Mouse (Mus musculus) liver, adult (tissue): ENCODE measurements around the gene Pycard.

ENCODE experiments used
- GATA4 ChIP-seq: IDR thresholded peaks from 2 replicates; pipeline ENCODE4 v1.6.1; 2014; ENCODE audit warnings: mild to moderate bottlenecking, low read length; ENCODE audit not compliant: insufficient replicate concordance

The Pycard gene

DNA sequence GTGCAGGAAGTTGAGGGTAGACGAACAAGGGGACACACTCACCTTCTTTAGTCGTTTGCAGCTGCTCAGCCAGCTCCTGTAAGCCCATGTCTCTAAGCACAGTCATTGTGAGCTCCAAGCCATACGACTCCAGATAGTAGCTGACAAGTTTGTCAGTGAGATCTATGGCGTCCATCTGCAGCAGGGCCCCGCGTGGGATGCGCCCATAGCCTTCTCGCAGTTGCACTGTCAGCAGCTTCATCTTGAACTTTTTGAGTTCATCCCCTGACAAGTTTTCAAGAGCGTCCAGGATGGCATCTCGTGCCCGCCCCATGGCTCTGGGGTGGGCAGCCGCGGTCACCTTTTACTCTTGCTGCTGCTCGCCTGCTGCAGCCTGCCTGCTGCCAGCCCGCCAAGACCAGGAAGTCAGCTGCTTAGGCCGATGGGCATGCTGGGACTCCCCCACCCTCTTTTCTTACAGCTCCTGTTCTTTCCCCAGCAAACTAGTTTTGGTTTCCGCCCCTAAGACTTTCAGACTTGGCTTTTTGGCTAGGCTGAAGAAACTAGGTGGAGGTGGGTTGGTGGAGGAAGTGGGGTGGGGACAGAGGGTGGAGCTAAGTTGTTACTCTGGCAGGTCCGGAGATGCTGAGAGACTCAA is at the start of gene Pycard:
Gene Pycard (minus strand): TSS at position 527 of the 637 bp plus-strand sequence.
- TF ChIP-seq GATA4: no peak

- TF ChIP-seq GATA4: no peak
These were observed 39.9 kb upstream of the Pycard start for GRCm38 (mm10) chr7:128033616-128034015.

GRCm38 (mm10) chr7:128032989-128033293 is 39.3 kb upstream of the Pycard start:
- no peak for TF ChIP-seq GATA4

- no peak for TF ChIP-seq GATA4
These were observed 38.8 kb upstream of the Pycard start for GRCm38 (mm10) chr7:128032290-128032988.

GRCm38 (mm10) chr7:128031403-128031976 is 37.8 kb upstream of the Pycard start:
- TF ChIP-seq GATA4: no peak

DNA sequence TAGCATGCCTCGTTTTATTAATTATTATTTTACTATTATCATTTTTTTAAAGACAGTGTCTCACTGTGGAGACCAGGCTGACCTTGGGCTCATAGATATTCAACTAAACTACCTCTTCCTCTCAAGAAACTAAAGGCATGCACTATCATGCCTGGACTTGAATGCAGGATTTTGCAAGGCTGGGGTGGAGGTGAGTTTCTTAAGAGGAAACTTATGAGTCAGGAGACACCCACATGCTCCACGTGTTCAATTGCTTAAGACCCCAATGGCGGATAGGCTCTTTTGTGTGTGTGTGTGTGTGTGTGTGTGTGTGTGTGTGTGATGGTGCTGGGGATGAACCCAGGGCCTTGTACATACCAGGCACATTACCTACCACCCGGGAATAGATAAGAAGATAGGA is 31.7 kb upstream of the Pycard start:
- no peak for TF ChIP-seq GATA4

GRCm38 (mm10) chr7:128024932-128025331 is 31.3 kb upstream of the Pycard start:
- no peak for TF ChIP-seq GATA4

DNA sequence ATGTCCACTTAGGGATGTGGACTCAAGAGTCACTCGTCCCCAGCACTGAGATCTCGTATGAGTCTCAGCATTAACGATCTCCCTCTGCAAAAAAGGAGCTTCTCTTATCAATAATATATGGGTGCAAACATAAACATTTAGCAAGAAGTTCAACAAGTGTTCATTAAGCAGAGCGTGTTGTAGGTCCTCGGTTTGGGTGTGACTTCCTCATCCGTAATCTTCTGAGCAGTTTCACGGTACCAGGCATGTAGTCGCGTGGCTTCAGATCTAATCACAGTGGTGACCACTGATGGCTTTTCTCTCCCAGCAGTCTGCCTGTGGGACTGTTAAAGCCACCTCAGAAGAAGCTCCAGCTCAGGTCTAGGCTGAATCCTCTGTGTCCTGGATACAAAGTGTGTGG is 30.7 kb upstream of the Pycard start:
- no peak for TF ChIP-seq GATA4

- no peak for TF ChIP-seq GATA4
These were observed 29.9 kb upstream of the Pycard start for GRCm38 (mm10) chr7:128023565-128023964.

- TF ChIP-seq GATA4: no peak
These were observed 29.3 kb upstream of the Pycard start for GRCm38 (mm10) chr7:128022974-128023373.

GRCm38 (mm10) chr7:128019187-128019586 is 25.5 kb upstream of the Pycard start:
- no peak for TF ChIP-seq GATA4

GRCm38 (mm10) chr7:128018275-128018674 is 24.6 kb upstream of the Pycard start:
- no peak for TF ChIP-seq GATA4

DNA sequence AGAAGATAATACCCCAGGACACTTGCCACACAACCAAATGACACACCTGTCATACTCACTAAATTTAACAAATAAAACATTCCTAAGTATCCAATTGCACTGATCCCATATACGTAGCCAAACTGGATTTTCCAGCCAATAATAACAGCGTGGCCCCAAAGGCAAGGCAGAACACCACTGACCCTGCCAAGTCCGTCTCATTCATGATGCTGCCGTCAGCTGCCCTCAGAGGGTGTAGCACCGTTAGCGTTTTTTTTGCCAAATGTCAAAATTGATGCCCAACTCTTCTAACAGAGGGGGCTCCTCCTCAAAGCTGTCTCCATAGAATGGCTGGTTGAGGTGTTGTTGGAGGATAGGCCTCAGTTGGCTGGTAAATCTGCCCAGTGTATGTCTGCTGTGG is 23.0 kb upstream of the Pycard start:
- no peak for TF ChIP-seq GATA4

GRCm38 (mm10) chr7:128013116-128013515 is 19.4 kb upstream of the Pycard start:
- TF ChIP-seq GATA4: no peak

- no peak for TF ChIP-seq GATA4
These were observed 18.6 kb upstream of the Pycard start for GRCm38 (mm10) chr7:128012136-128012780.

DNA sequence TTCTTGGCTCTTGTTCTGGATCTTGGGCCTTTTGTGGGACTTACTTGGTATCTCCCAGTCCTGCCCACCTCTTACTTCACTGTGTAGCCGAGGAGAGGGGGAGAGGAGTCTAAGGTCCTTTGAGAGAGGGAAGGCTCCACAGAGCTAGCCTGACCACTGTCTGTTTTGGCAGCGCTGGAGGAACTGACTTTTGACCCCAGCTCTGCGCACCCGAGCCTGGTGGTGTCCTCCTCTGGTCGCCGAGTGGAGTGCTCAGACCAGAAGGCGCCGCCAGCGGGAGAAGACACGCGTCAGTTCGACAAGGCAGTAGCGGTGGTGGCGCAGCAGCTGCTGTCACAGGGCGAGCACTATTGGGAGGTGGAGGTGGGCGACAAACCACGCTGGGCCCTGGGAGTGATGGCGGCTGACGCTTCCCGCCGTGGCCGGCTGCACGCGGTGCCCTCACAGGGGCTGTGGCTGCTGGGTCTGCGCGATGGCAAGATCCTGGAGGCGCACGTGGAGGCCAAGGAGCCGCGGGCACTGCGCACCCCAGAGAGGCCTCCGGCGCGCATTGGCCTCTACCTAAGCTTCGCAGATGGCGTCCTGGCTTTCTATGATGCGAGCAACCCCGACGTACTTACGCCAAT is 16.2 kb upstream of the Pycard start:
- no peak for TF ChIP-seq GATA4
